In the genomic region with DNA sequence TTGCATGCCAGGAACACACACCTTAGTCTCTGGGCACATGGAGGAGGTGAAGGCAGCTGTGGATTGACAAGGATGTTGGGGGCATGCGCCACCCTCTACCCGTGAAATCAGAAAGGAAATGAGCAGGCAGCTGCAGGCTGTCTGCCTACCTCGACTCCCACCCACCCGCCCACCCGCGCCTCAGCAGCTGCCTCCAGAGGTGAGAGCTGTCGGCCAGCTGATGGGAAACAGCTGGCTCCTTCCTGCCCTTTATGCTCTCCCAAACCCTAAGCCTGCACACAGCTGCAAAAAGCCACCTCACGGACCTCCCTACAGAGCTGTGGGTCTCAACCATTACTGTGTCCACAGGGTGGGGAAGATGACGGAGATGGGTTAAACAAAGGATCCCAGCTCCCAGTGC, we compare ENCODE assay signal across 9 mouse cellular contexts. TPM values are rescaled to one million over a fixed set of nuclear protein-coding genes. Genes with fewer than 3 reads are reported as not detected.
DNase-seq lines count a peak whose midpoint lies in the region; ATAC-seq and TF ChIP-seq lines count a peak whose summit lies in the region.
"Had no signal": no experiment of that assay in that cellular context is flagged by ENCODE, and none has a peak within 500 bp of the region (broad histone marks: within the 10 kb centered on the region; RNA-seq: fewer than 3 reads in every experiment).

No protein-coding gene starts in this region.

- H3K9me3 ChIP-seq in neural tube, embryonic 15.5 days (replicated peaks), result no peaks in the 10 kb centered on the region
- H3K9me3 ChIP-seq in lung, postnatal 0 days (ENCODE audit: low read length), result no peaks in the 10 kb centered on the region
- H3K9me3 ChIP-seq in forebrain, embryonic 16.5 days (ENCODE audit: control insufficient read depth, low read length), result no peaks in the 10 kb centered on the region

- 59% methylated on average over 9 of the region's 9 CpGs for WGBS in neural tube, embryonic 15.5 days
- WGBS in lung, postnatal 0 days, result 31% methylated on average over 8 of the region's 9 CpGs
- WGBS in forebrain, embryonic 16.5 days, result 76% methylated on average over 9 of the region's 9 CpGs

- DNase-seq in heart, adult 11 months, result peak; percentile 93
- DNase-seq in heart, adult 9 months (ENCODE audit: low spot score in 2 of 2), result no peak
- DNase-seq in neural tube, embryonic 10.5 days (ENCODE audit: extremely low spot score, low spot score), result no peak
- DNase-seq in lung, postnatal 0 days (ENCODE audit: low spot score), result peak; percentile 61
- no peak for DNase-seq in adipocyte (ENCODE audit: low spot score)
- no peak for DNase-seq in embryo, embryonic 10 days (ENCODE audit: low spot score)

- H3K4me2 ChIP-seq in neural tube, embryonic 15.5 days, result no peak overlapping the region
- no peak overlapping the region for H3K4me2 ChIP-seq in lung, postnatal 0 days (replicated peaks; ENCODE audit: low read depth, low read length)
- H3K4me2 ChIP-seq in forebrain, embryonic 16.5 days (ENCODE audit: low read length), result no peak overlapping the region

- H3K36me3 ChIP-seq in neural tube, embryonic 15.5 days, result no peaks in the 10 kb centered on the region
- H3K36me3 ChIP-seq in lung, postnatal 0 days (ENCODE audit: insufficient read depth, low read length), result no peaks in the 10 kb centered on the region
- H3K36me3 ChIP-seq in forebrain, embryonic 16.5 days (ENCODE audit: control insufficient read depth, insufficient read depth), result no peaks in the 10 kb centered on the region

- no peaks in the 10 kb centered on the region for H3K27me3 ChIP-seq in neural tube, embryonic 15.5 days (replicated peaks)
- no peaks in the 10 kb centered on the region for H3K27me3 ChIP-seq in lung, postnatal 0 days (replicated peaks; ENCODE audit: insufficient read depth, low read length)
- no peaks in the 10 kb centered on the region for H3K27me3 ChIP-seq in forebrain, embryonic 16.5 days (replicated peaks; ENCODE audit: control insufficient read depth, insufficient read depth, low read length)

- TF ChIP-seq EP300 in lung, postnatal 0 days (IDR thresholded peaks at IDR 0.05), result no peak

- no peak overlapping the region for H3K4me3 ChIP-seq in neural tube, embryonic 15.5 days (replicated peaks)
- no peak overlapping the region for H3K4me3 ChIP-seq in lung, postnatal 0 days (ENCODE audit: low read depth, low read length)
- no peak overlapping the region for H3K4me3 ChIP-seq in forebrain, embryonic 16.5 days (replicated peaks; ENCODE audit: low read length)

- no peak overlapping the region for H3K9ac ChIP-seq in neural tube, embryonic 15.5 days (replicated peaks)
- H3K9ac ChIP-seq in lung, postnatal 0 days (replicated peaks; ENCODE audit: low read depth), result no peak overlapping the region
- H3K9ac ChIP-seq in forebrain, embryonic 16.5 days (replicated peaks; ENCODE audit: low read depth, low read length), result no peak overlapping the region

- H3K4me1 ChIP-seq in neural tube, embryonic 15.5 days, result peaks cover 20% of the 10 kb centered on the region
- peaks cover 13% of the 10 kb centered on the region for H3K4me1 ChIP-seq in lung, postnatal 0 days (ENCODE audit: insufficient read depth, low read depth, low read length)
- H3K4me1 ChIP-seq in forebrain, embryonic 16.5 days (replicated peaks; ENCODE audit: control insufficient read depth, insufficient read depth, low read length), result no peaks in the 10 kb centered on the region

- TF ChIP-seq CTCF in lung, postnatal 0 days (IDR thresholded peaks at IDR 0.05), result no peak

- H3K27ac ChIP-seq in neural tube, embryonic 15.5 days (replicated peaks), result peak overlapping the region; percentile 6; the same call in 1 of the 2 replicates
- peak overlapping the region; percentile 33; the same call in 1 of the 2 replicates for H3K27ac ChIP-seq in lung, postnatal 0 days (ENCODE audit: low read length)
- H3K27ac ChIP-seq in forebrain, embryonic 16.5 days (ENCODE audit: low read length), result no peak overlapping the region

- ATAC-seq in neural tube, embryonic 15.5 days (ENCODE audit: low FRiP score), result no peak
- peak; percentile 61 for ATAC-seq in lung, postnatal 0 days
- ATAC-seq in forebrain, embryonic 16.5 days, result no peak
- ATAC-seq: midbrain, embryonic 16.5 days had no signal

RNA-seq across cellular contexts. Expression of a gene that starts 44.4 kb away (rescaled TPM):
- polyA plus RNA-seq in neural tube, embryonic 15.5 days (2015; fragmentation: Nextera tagmentation; extraction: Ambion mirVana), result 51.8 and 57.4 TPM in 2 replicates
- 104 and 106 TPM in 2 replicates for polyA plus RNA-seq in lung, postnatal 0 days (2015; fragmentation: Nextera tagmentation; extraction: Ambion mirVana)
- 16.3 and 16.6 TPM in 2 replicates for polyA plus RNA-seq in forebrain, embryonic 16.5 days (2015; fragmentation: Nextera tagmentation; extraction: Ambion mirVana)

Comparison
In these comparisons a context has a peak if more than half of its experiments do, and no peak if none do; other contexts are left out.
1. DNase-seq: peak in heart, adult 11 months (single experiment) and lung, postnatal 0 days (single experiment); none in heart, adult 9 months (0 of 2), neural tube, embryonic 10.5 days (single experiment), adipocyte (single experiment) and embryo, embryonic 10 days (single experiment).